Mouse (Mus musculus): ENCODE measurements around the gene Cxcr4. TPM values are rescaled to one million over a fixed set of nuclear protein-coding genes. Genes with fewer than 3 reads are reported as not detected.

Gene Cxcr4
- total and polyA plus RNA-seq, 2 experiments from 2014 or later, result 1.0 to 15.7 TPM

GRCm38 (mm10) chr1:128551743-128552397, 40.2 kb downstream of the Cxcr4 start:
- Histone ChIP-seq H3K4me2 (ENCODE audit: low read depth, low read length) (no peak overlapping the region), H3K36me3 (replicated peaks; ENCODE audit: control insufficient read depth, insufficient read depth, low read length) (no peaks in the 10 kb centered on the region), H3K4me1 (ENCODE audit: control insufficient read depth, insufficient read depth) (0 out of 2 replicates have a peak, but pooled peaks cover 7% of the 10 kb centered on the region), H3K9me3 (replicated peaks; ENCODE audit: control insufficient read depth, low read length) (no peaks in the 10 kb centered on the region), H3K4me3 (ENCODE audit: low read depth, low read length) (no peak overlapping the region), H3K27me3 (ENCODE audit: control insufficient read depth, insufficient read depth, low read length) (peaks cover 18% of the 10 kb centered on the region; the same call in 1 of the 2 replicates), H3K9ac (replicated peaks; ENCODE audit: low read depth, low read length) (no peak overlapping the region), H3K27ac (ENCODE audit: low read depth) (no peak overlapping the region)
- ATAC-seq (ENCODE audit: insufficient read depth, low read depth) (no peak), DNase-seq (ENCODE audit: low spot score) (no peak)
- TF ChIP-seq EP300 (IDR thresholded peaks at IDR 0.05; ENCODE audit: low read depth) (no peak), CTCF (IDR thresholded peaks at IDR 0.05; ENCODE audit: low read depth) (no peak; the same call in 1 of the 2 replicates)
- 9% methylated on average over 8 of the region's 8 CpGs for WGBS

DNA sequence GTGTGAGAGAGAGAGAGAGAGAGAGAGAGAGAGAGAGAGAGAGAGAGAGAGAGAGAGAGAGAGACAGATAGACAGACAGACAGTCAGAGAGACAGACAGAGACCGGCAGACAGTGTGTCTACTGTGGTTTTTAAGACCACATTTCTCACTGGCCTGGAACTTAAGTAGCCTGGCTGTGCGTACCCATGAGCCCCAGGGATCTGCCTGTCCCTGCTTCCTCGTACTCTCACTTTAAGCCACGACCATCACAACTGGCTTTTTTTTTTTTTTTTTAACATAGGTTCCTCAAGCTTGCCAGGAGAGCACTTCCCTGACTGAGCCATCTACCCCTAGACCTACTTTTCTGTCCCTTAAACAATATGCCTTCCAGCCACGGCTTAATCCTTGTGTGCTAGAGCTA, 42.7 kb downstream of the Cxcr4 start:
- H3K9ac ChIP-seq (replicated peaks; ENCODE audit: low read depth, low read length), result no peak overlapping the region
- H3K4me2 ChIP-seq (ENCODE audit: low read depth, low read length), result no peak overlapping the region
- 37% methylated on average over 5 of the region's 5 CpGs for WGBS
- H3K27ac ChIP-seq (ENCODE audit: low read depth), result no peak overlapping the region
- TF ChIP-seq CTCF (IDR thresholded peaks at IDR 0.05; ENCODE audit: low read depth), result no peak
- TF ChIP-seq EP300 (IDR thresholded peaks at IDR 0.05; ENCODE audit: low read depth), result no peak
- DNase-seq (ENCODE audit: low spot score) (no peak), ATAC-seq (ENCODE audit: insufficient read depth, low read depth) (no peak)
- 0 out of 2 replicates have a peak, but pooled peaks cover 7% of the 10 kb centered on the region for H3K4me1 ChIP-seq (ENCODE audit: control insufficient read depth, insufficient read depth)
- no peak overlapping the region for H3K4me3 ChIP-seq (ENCODE audit: low read depth, low read length)
- no peaks in the 10 kb centered on the region for H3K9me3 ChIP-seq (replicated peaks; ENCODE audit: control insufficient read depth, low read length)
- H3K36me3 ChIP-seq (replicated peaks; ENCODE audit: control insufficient read depth, insufficient read depth, low read length), result no peaks in the 10 kb centered on the region
- peaks cover 18% of the 10 kb centered on the region; the same call in 1 of the 2 replicates for H3K27me3 ChIP-seq (ENCODE audit: control insufficient read depth, insufficient read depth, low read length)

- H3K4me1 ChIP-seq (ENCODE audit: control insufficient read depth, insufficient read depth), result 0 out of 2 replicates have a peak, but pooled peaks cover 7% of the 10 kb centered on the region
- no peaks in the 10 kb centered on the region for H3K36me3 ChIP-seq (replicated peaks; ENCODE audit: control insufficient read depth, insufficient read depth, low read length)
- H3K9me3 ChIP-seq (replicated peaks; ENCODE audit: control insufficient read depth, low read length), result no peaks in the 10 kb centered on the region
- no peak overlapping the region for H3K4me2 ChIP-seq (ENCODE audit: low read depth, low read length)
- TF ChIP-seq CTCF (IDR thresholded peaks at IDR 0.05; ENCODE audit: low read depth) (no peak), EP300 (IDR thresholded peaks at IDR 0.05; ENCODE audit: low read depth) (no peak)
- H3K9ac ChIP-seq (replicated peaks; ENCODE audit: low read depth, low read length), result no peak overlapping the region
- 55% methylated on average over 3 of the region's 3 CpGs for WGBS
- ATAC-seq (ENCODE audit: insufficient read depth, low read depth) (no peak), DNase-seq (ENCODE audit: low spot score) (no peak)
- no peak overlapping the region for H3K27ac ChIP-seq (ENCODE audit: low read depth)
- H3K4me3 ChIP-seq (ENCODE audit: low read depth, low read length), result no peak overlapping the region
- H3K27me3 ChIP-seq (ENCODE audit: control insufficient read depth, insufficient read depth, low read length), result peaks cover 18% of the 10 kb centered on the region; the same call in 1 of the 2 replicates
These were observed 43.1 kb downstream of the Cxcr4 start for GRCm38 (mm10) chr1:128549007-128549406.

- Histone ChIP-seq H3K36me3 (replicated peaks; ENCODE audit: control insufficient read depth, insufficient read depth, low read length) (no peaks in the 10 kb centered on the region), H3K27me3 (ENCODE audit: control insufficient read depth, insufficient read depth, low read length) (peaks cover 13% of the 10 kb centered on the region; the same call in 1 of the 2 replicates), H3K9me3 (replicated peaks; ENCODE audit: control insufficient read depth, low read length) (no peaks in the 10 kb centered on the region), H3K4me3 (ENCODE audit: low read depth, low read length) (no peak overlapping the region), H3K4me2 (ENCODE audit: low read depth, low read length) (no peak overlapping the region), H3K4me1 (ENCODE audit: control insufficient read depth, insufficient read depth) (0 out of 2 replicates have a peak, but pooled peaks cover 7% of the 10 kb centered on the region), H3K9ac (replicated peaks; ENCODE audit: low read depth, low read length) (no peak overlapping the region), H3K27ac (ENCODE audit: low read depth) (no peak overlapping the region)
- TF ChIP-seq CTCF (IDR thresholded peaks at IDR 0.05; ENCODE audit: low read depth) (no peak), EP300 (IDR thresholded peaks at IDR 0.05; ENCODE audit: low read depth) (no peak)
- ATAC-seq (ENCODE audit: insufficient read depth, low read depth), result no peak
- WGBS, result 76% methylated on average over 5 of the region's 5 CpGs
- no peak for DNase-seq (ENCODE audit: low spot score)
These were observed 43.7 kb downstream of the Cxcr4 start for GRCm38 (mm10) chr1:128548220-128548998.

GRCm38 (mm10) chr1:128545672-128546071, 46.4 kb downstream of the Cxcr4 start:
- 84% methylated on average over 6 of the region's 6 CpGs for WGBS

More at GRCm38 (mm10) chr1:128545672-128546071, 46.4 kb downstream of the Cxcr4 start:
- Histone ChIP-seq H3K36me3 (replicated peaks; ENCODE audit: control insufficient read depth, insufficient read depth, low read length) (no peaks in the 10 kb centered on the region), H3K27me3 (ENCODE audit: control insufficient read depth, insufficient read depth, low read length) (peaks cover 9% of the 10 kb centered on the region; the same call in 1 of the 2 replicates), H3K4me2 (ENCODE audit: low read depth, low read length) (no peak overlapping the region), H3K27ac (ENCODE audit: low read depth) (no peak overlapping the region), H3K9ac (replicated peaks; ENCODE audit: low read depth, low read length) (no peak overlapping the region), H3K4me3 (ENCODE audit: low read depth, low read length) (no peak overlapping the region), H3K9me3 (replicated peaks; ENCODE audit: control insufficient read depth, low read length) (no peaks in the 10 kb centered on the region), H3K4me1 (ENCODE audit: control insufficient read depth, insufficient read depth) (no peaks in the 10 kb centered on the region)
- TF ChIP-seq CTCF (IDR thresholded peaks at IDR 0.05; ENCODE audit: low read depth), result no peak
- no peak for TF ChIP-seq EP300 (IDR thresholded peaks at IDR 0.05; ENCODE audit: low read depth)
- no peak for ATAC-seq (ENCODE audit: insufficient read depth, low read depth)
- no peak for DNase-seq (ENCODE audit: low spot score)

Measured in heart, postnatal 0 days (tissue).